Mouse (Mus musculus) right cerebral cortex, adult 2 months (tissue): Measurements from ENCODE around the gene Sox12.
A peak's percentile ranks its signal among the peaks of the same experiment; 100 is the strongest.

ENCODE experiments used
- DNase-seq, 2 experiments: peaks; one replicate each; pipeline ENCODE4 v3.0.0; 2021 to 2022; ENCODE audit warnings: low spot score in 2 of 2

Sox12 gene

GRCm38 (mm10) chr2:152406126-152406525 lies 8.3 kb upstream of the Sox12 start:
- DNase-seq = peak; percentile 98

GRCm38 (mm10) chr2:152399122-152399542 lies 1.3 kb upstream of the Sox12 start:
- DNase-seq = no peak

- peak; percentile 83 to 88 for DNase-seq
Observed at GRCm38 (mm10) chr2:152398691-152399090, 828 bp upstream of the Sox12 start.

GRCm38 (mm10) chr2:152397004-152397589 lies 766 bp downstream of the Sox12 start:
- peak; percentile 78 to 84 for DNase-seq

GRCm38 (mm10) chr2:152396110-152397003 lies 1.5 kb downstream of the Sox12 start:
- DNase-seq = peak; percentile 83 to 85

GRCm38 (mm10) chr2:152395271-152395920 lies 2.5 kb downstream of the Sox12 start:
- peak in 1 of 2 experiments; percentile 25 for DNase-seq

- no peak for DNase-seq
Observed at GRCm38 (mm10) chr2:152393225-152394017, 4.4 kb downstream of the Sox12 start.

- DNase-seq = peak in 1 of 2 experiments; percentile 54
Observed at GRCm38 (mm10) chr2:152392786-152393185, 5.1 kb downstream of the Sox12 start.

- DNase-seq = no peak
Observed at GRCm38 (mm10) chr2:152384191-152384590, 13.7 kb downstream of the Sox12 start.

GRCm38 (mm10) chr2:152376345-152376741 lies 21.5 kb downstream of the Sox12 start, which contains the start of gene Nrsn2:
Nrsn2 (minus strand) TSS chr2:152376638.
- peak; percentile 62 to 73 for DNase-seq

GRCm38 (mm10) chr2:152375652-152376344 lies 22.1 kb downstream of the Sox12 start:
- DNase-seq = peak; percentile 65 to 70

- no peak for DNase-seq
Observed at GRCm38 (mm10) chr2:152373547-152373946, 24.3 kb downstream of the Sox12 start.

- no peak for DNase-seq
Observed at GRCm38 (mm10) chr2:152372661-152373060, 25.2 kb downstream of the Sox12 start.

GRCm38 (mm10) chr2:152372104-152372503 lies 25.8 kb downstream of the Sox12 start:
- no peak for DNase-seq

- DNase-seq = peak; percentile 14 to 42
Observed at GRCm38 (mm10) chr2:152368532-152369140, 29.2 kb downstream of the Sox12 start.

GRCm38 (mm10) chr2:152367917-152368316 lies 29.9 kb downstream of the Sox12 start:
- DNase-seq = no peak

- peak; percentile 68 to 72 for DNase-seq
Observed at GRCm38 (mm10) chr2:152363245-152364147, 34.4 kb downstream of the Sox12 start.

- DNase-seq = no peak
Observed at GRCm38 (mm10) chr2:152361193-152361592, 36.7 kb downstream of the Sox12 start.

GRCm38 (mm10) chr2:152360271-152360775 lies 37.5 kb downstream of the Sox12 start:
- no peak for DNase-seq
